Mouse (Mus musculus) right cerebral cortex, adult 2 months (tissue): ENCODE measurements around the gene Il18rap.

ENCODE experiments used
- DNase-seq, 2 experiments: peaks; one replicate each; pipeline ENCODE4 v3.0.0; 2021 to 2022; ENCODE audit warnings: low spot score in 2 of 2

Il18rap gene

DNA sequence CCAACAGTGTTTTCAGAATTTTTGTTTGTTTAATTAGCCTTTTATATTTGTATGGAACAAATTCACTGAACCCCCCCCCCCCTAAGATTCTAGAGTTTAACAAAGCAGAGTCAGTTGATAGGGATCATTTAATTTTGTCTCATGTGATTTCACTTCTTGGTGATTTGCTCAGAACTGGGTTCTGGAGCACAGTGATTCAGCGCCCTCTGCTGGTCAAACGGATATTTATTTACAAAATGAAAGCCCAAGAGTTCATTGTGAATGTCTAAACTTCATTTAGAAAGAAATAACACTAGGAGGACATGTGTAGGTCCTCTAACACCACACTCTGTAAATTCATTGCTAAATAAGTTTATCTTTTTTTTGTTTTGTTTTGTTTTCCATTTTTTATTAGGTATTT is 29.5 kb downstream of the Il18rap start:
- peak; percentile 66 to 80 for DNase-seq

DNA sequence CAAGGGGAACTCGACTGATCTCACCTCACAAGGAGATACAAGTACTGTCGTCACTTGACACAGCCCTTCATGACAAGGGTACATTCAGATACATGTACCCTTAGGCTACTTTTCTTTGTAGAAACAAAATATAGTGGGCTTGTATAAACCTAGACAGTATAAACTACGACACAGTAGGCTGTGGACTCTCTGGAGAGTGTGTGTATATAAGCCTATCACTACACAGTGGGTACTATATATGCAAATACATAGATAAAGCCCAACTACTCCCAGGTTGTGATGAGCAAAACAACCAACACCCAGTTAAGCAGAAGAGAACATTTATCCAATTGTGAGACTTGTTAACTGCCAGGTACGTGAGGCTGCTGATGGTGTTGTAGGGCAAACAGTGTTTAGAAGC is 31.5 kb downstream of the Il18rap start:
- no peak for DNase-seq

DNA sequence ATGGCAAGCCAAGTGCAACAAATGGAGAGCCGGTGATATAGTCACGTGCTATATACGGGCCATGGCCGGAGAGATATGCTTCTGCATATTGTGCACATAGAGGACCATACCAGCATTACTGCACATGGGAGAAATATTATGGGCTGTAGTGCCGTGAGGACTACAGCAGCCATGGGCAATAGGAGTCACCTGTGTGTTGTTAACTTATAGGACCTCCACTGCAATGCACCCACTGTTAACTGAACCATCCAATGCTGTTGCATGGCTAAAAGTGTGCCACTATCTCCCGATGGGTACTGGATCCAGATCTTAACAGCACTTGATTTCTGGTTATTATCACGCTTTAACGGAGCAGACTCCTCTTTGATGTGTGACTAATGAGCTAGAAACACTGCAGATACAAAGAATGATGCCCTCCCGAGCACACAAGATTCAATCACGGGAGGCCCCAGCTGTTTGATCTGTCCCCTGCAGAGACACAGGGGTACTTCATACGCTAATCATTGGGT is 32.0 kb downstream of the Il18rap start:
- no peak for DNase-seq

DNA sequence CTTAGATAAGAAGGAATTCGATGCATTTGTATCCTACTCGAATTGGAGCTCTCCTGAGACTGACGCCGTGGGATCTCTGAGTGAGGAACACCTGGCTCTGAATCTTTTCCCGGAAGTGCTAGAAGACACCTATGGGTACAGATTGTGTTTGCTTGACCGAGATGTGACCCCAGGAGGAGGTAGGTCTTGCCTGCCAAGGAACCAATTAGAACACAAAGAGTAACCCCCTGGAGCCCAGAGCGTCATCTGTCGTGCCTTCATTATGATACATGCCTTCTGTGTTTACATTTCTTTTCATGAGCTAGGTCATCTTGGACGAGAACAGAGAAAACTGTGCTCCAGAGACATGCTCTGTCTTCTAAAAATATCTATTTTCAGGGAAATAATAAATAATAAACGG is 32.6 kb downstream of the Il18rap start:
- no peak for DNase-seq

DNA sequence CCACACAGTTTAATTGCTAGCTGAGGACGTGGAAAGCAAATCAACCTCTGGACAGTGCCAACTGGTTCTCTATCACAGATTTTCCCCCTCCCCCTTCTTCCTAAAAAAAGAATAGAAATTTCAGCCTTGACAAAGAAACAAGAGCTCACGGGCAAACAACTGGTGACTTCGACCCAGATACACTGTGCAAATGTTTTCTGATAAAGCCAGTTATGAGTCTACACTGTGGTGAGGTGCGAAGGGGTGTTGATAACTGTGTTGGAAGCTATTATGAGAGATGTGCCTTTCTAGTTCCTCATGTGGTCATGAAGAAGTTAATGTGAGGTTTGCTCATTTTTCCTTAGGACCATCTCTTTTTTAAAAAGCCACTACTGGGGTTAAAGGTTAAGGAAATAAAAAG is 54.2 kb downstream of the Il18rap start:
- no peak for DNase-seq

DNA sequence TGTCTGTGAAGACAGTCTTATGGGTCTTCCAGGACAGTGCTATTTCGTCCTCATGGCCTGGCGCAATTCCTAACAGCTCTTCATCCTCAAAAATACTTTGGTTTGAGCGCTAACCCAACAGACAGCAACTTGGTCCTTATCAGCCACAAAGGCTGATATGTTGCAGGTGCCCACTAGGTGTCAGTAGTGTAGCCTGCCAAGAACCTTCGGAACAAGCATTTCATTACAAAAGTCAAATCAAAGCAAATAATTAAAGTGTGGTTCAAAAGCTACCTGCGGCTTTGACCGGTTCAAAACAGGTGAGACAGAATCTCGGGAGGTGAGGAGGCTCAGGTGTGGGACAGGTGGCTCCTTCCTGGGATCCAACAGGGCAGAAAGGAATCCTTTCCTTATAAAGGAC is 64.6 kb downstream of the Il18rap start, which contains the start of gene Slc9a4:
Gene Slc9a4 (plus strand): TSS at position 298 of the 400 bp plus-strand sequence.
- peak; percentile 54 to 67 for DNase-seq

DNA sequence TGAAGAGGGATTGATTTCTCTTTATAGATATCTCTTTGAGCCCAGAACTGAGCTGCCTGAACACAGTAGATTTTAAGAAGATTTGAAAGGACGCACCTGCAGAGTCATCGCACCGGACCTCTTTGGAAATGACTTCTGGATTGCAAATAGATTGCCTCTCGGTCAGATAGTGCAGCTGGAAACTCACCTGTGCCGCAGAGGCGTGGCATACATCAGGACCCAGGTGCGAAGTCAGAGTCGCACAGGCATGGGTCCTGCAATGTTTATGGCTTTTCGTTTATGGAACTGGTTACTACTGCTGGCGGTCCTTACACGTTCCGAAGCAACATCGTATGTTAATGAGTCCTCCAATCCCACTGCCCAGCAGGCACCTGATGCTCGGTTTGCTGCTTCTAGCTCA is 65.1 kb downstream of the Il18rap start:
- no peak for DNase-seq

DNA sequence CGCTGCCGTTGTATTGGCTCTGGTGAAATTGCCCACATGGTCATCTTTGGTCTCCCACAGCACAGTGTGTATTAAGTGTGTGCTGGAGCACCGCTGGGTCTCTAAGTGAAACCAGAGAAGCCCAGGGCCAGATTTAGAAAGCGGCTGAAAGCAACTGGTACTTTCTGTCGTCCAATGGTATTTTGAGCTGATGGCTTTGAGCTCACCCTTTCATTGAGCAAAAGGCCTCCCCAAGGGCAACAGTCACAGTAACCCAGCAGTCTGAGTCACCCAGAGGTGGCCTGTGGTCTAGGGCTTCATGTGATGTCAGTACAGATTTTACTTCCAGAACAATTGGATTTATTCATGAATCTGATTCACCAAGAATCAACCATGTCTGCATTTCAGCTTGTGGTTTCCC is 71.6 kb downstream of the Il18rap start:
- DNase-seq, result no peak

DNA sequence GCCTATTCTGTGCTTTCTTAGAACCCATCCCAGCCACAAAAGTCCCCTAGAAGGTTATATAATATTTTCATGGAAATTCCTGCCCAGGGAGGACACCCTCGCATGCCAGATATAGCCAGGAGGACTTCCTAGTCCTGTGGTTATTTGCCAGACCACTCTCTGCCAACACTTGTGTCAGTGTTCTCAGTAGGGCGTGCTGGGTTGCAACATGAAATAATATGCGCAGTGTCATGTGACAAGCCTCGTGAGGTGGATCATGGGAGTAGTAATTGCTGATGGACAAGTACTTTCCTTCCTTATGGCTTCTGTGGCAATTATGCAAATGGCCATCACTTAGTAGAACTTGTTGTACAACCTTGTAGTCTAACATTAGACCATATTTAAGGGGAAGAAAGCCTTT is 75.8 kb downstream of the Il18rap start:
- no peak for DNase-seq

DNA sequence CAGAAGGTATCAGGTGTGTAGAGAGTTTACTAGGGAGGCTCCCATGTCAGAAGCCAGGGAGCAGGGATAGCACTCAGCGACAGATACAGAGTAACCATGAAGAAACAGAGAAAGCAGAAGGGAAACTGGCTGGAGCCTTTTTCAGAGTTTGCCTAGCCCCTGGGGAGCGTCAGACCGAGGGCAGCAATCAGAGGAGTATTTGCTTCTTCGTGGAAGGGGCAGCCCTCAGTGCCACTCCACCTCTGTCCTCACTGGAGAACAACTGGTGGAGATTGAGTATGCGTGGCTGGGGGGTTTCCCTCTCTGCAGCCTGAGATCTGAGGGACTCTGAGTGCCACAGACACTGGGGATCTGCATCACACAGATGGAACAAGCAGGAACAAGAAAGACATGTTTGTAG is 82.7 kb downstream of the Il18rap start:
- no peak for DNase-seq

DNA sequence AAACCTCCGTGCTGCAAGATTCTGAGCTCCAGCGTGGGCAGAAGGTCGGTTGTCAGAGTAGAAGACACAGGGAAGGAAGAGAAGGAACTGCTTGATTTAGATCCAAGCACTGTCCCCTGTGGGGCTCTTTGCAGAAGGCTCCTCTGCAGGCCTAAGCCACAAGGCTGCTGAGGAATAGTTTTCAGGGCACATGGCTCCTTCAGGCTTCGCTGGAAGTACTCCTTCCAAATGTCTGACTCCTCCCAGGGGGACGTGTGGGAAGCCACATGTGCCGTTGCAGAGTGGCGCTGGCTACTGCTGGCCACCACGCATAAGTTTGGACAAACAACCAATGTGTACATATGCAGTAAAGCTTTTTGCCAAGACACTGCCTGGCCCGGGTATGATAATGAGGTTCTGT is 84.5 kb downstream of the Il18rap start:
- peak; percentile 6 to 9 for DNase-seq

DNA sequence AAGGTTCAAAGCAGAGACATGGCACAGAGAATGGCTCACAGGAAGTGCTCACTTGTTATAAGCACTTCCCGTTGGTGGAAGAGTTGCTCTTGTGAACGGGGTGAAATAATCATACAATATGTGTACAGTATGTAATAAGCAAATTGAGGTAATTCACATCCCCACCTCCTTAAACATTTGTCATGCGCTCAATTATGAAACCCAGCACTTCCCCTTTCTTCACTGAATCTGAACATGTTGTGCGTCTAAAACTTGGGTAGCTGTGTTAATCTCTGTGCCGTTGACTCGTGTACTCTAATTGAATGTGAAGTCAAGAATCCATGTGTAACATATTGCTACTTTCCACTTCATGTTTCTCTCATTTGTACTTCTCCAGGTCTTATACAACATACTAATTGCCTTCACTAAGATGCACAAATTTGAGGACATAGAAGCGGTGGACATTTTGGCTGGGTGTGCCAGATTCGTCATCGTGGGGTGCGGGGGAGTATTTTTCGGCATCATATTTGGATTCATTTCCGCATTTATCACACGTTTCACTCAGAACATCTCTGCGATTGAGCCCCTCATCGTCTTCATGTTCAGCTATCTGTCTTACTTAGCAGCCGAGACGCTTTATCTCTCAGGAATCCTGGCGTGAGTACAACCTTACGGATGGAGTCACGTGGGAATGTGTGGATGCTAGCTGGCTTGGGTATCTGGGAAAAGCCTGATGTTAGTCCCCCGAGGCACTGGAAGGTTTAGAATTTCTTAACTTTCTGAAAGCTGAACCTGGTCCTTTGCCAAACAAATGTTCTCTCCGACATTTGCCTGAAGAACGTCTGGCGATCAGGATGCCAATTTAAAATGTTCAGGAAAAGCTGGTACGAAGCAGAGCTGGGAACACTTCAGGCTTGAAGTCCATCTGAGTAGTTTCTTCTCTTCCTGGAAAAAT is 85.5 kb downstream of the Il18rap start:
- peak; percentile 40 to 60 for DNase-seq
